Mouse (Mus musculus) lung, postnatal 25 days (tissue): ENCODE measurements around the gene Fbxo17.
"Not testable (repeated sequence)": the region's sequence is repeated elsewhere in the genome, so short reads cannot be mapped to it uniquely, and the experiment has no call there.

Experiments used
- DNase-seq: peaks from one replicate; pipeline ENCODE4 v3.0.0; 2022; ENCODE audit warnings: low spot score

Fbxo17 gene

DNA sequence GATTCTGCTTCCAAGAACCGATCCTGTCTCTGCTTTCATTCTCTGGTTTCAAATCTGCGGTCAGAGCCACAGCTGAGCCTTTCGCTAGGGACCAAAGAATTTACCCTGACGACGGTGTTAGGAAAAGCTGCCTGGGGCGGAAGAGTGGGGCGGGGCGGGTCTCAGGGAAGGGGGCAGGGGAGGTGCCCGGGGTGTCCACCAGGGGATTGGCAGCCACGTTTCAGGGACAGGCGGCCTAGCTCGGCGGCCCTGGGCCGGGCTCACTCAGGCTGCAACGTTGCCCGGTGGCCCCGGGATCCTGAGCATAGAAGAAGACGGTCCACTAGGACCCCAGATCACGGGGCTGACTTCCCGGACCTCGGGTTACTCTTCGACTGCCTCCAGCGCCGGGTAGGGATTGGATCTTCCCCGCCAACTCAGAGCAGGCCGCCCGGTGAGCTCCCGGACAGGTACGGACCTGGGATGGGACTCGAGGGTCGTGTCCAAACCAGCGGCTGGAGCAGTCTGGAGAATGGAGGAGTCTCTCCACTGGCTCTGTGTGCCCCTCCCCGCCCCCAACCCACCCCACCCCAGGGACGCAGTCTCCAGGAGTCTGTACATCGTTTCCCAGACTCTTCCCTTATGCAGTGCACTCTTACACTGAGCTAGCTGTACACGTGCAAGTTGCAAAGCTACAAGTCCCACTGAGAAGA, at the start of gene Fbxo17:
TSS of gene Fbxo17 (plus strand) at position 215 of the 692 bp plus-strand sequence.
- peak; percentile 58 for DNase-seq

GRCm38 (mm10) chr7:28671172-28671571, 45.4 kb upstream of the Fbxo17 start:
- DNase-seq = peak; percentile 20

DNA sequence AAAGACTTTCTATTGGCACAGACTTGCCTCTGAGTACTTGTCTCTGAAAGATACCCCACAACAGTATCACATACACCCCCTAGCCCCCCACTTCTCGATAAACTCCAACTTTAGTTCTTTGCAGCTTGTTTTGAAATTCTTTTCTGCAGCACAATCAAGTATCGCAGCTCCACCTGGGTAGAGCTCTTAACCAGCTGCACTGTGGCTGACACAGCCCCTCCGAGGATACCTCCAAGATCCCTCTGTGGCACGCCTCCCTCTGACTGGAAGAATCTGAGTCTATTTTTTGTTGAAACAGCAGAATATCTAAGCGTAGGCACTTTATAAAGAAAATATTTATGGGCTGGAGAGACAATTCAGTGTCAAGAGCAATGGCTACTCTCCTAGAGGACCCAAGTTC, 44.3 kb upstream of the Fbxo17 start:
- DNase-seq = no peak

- not testable (repeated sequence) for DNase-seq
These were observed 43.8 kb upstream of the Fbxo17 start for GRCm38 (mm10) chr7:28672786-28673185.

GRCm38 (mm10) chr7:28674994-28675393, 41.6 kb upstream of the Fbxo17 start:
- no peak for DNase-seq

DNA sequence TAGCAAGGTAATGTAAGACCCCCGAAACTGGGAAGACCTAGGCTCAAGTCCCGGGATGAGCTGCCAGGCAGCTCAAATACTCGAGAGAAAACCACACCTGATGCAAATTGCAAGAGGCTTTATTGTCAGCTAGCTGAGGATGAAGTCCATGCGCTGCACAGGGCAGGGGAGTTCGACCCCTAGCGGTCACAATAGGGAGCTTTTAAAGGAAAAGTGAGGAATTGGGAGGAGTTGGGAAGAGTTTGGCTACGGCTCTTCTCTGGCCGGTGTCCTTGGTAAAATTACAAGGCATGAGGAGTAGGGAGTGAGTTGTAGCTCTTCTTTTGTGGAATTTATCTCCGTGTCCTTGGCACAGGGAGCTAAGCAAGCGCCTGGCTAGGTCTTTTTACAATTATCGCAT, 40.9 kb upstream of the Fbxo17 start:
- DNase-seq = peak; percentile 33

DNA sequence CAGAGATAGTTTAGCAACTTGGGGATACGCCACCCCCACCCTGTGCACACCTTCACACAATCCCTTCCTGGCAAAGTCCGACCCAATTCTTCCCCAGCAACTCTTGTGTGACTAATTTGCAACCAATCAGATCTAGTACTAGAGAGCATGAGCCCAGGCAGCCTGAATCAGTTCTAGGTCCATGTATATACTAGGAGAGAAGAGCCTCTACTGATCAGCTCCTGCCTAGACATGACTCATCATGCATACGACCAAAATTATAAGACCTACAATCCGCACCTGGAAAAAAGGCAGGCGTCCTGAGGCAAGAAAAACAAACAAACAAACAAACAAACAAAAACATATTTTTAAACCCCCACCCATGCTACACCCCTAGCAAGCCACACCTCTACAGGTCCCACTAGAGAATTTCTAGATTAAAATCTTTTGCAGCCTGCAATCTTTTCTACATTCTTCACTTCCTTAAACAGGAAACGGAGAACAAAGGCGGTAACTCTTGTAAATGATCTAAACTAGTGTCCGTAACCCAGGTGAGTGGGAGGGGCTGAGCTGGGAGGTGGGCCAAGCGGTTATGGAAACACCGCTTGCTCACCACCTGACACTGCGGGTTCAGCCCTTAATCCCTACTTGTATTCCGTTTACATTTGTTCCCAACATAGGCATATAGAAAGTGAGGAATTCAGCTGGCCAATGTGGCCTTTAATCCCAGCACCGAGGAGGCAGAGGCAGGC, 39.6 kb upstream of the Fbxo17 start:
- peak; percentile 6 for DNase-seq

DNA sequence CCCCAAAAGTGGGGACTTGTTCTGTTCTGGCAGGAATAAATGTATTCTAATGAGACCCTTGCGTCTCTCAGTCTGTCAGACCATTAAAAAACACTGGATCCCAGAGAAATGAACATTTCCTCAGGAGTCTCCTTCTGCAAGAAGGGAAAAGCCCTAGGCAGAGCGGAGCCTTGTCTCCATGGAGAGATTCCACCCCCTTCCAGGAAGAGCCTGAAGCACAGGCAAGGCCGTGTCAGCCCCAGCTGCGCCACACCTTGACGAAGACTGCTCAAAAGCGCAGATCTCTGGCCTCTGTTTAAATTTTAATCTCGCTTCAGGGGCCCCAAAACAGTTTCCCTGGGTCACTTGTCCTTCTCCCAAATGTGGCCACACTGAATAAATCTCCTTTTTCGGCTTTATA, 39.0 kb upstream of the Fbxo17 start:
- DNase-seq = no peak

DNA sequence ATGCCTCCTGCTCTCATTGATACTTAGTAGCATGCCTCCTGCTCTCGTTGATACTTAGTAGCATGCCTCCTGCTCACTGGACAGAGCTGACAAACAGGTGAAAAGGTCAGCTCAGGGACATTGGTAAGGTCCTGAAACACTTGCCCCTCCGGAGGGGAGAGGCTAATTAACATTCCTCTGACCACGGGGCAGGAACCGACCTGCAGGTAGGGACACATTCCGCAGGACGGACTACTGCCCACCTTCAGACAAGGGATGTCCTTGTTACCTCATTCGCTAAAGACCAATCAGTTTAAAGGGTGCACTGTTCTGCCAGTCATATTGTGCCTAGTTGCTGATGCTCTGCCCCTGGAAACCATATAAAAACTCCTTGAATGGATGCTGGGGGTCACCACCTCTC, 25.5 kb upstream of the Fbxo17 start:
- DNase-seq = no peak

DNA sequence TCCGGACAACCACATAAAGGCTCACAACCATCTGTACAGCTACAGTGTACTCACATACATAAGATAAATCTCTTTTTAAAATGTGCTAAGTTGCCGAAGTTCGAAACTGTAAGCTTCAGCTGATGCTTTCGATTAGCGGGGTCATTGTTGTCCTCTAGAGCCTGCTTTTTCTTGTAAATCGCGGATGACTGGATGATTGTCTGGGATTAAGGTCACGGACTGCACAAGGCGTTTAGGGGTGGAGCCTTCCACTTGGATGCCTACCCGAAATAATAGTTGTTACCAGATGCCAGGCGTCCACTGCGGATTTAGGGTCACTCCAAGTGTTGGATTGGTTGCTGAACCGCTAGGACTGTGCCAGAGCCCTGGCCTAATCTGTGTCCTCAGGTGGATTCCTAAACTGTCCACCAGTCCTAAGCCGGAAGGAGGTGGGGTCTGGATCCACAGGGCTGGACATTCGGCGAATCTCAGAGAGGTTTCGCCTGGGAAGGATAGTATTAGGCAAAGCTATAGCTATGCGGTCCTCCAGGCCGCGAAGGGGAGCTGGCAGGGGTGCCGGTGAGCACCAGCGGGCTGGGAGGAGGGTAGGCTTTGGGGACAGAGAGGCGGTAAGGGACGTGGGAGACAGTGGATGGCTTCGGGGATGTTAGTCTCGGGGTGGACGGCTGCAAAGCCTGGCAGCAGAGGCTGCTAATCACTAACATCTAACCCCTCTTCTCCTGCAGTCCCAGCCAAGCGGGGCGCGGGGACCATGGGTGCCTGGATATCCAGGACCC, 23.9 kb upstream of the Fbxo17 start, which contains the start of gene Fbxo27:
TSS of gene Fbxo27 (plus strand) at position 305 of the 776 bp plus-strand sequence.
- no peak for DNase-seq

DNA sequence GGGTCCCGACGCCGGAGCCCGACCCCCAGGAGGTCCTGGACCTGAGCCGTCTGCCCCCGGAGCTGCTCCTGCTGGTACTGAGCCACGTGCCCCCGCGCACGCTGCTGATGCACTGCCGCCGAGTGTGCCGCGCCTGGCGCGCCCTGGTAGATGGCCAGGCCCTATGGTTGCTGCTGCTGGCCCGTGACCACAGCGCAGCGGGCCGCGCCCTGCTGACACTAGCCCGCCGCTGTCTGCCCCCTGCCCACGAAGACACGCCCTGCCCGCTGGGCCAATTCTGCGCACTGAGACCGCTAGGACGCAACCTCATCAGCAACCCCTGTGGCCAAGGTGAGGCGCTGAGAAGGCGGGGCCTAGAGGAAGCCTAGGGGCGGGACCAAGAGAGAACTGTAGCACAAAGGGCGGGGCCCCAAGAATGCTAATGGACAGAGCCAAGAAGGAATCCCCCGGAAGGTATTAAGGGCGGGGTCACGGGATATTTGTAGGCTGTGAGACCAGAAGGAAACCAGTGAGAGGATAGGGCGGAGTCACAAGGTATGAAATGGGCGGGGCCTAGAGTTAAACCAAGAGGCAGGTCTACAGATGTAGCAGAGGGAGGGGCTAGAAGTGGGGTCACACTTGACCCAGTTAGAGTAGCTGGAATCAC, 23.2 kb upstream of the Fbxo17 start:
- DNase-seq = peak; percentile 88

- DNase-seq = no peak
These were observed 22.2 kb upstream of the Fbxo17 start for GRCm38 (mm10) chr7:28694423-28694822.

- DNase-seq = no peak
These were observed 21.6 kb upstream of the Fbxo17 start for GRCm38 (mm10) chr7:28694966-28695511.

- DNase-seq = no peak
These were observed 19.3 kb upstream of the Fbxo17 start for GRCm38 (mm10) chr7:28697277-28697676.

DNA sequence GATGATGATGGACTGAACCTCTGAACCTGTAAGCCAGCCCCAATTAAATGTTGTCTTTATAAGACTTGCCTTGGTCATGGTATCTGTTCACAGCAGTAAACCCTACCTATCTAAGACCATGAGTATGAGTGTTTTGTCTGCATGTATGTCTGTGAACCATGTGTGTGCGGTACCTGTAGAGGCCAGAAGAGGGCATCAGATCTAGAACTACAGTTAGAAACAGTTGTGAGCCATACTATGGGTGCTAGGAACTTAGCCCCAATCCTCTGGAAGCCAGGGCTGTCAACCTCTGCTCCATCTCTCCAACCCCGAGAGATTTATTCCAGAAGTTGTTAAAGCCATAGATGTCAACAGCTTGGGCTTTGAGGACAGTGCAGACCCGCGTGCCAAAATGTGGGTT, 16.3 kb upstream of the Fbxo17 start:
- DNase-seq = no peak

GRCm38 (mm10) chr7:28701306-28701705, 15.3 kb upstream of the Fbxo17 start:
- DNase-seq = not testable (repeated sequence)

DNA sequence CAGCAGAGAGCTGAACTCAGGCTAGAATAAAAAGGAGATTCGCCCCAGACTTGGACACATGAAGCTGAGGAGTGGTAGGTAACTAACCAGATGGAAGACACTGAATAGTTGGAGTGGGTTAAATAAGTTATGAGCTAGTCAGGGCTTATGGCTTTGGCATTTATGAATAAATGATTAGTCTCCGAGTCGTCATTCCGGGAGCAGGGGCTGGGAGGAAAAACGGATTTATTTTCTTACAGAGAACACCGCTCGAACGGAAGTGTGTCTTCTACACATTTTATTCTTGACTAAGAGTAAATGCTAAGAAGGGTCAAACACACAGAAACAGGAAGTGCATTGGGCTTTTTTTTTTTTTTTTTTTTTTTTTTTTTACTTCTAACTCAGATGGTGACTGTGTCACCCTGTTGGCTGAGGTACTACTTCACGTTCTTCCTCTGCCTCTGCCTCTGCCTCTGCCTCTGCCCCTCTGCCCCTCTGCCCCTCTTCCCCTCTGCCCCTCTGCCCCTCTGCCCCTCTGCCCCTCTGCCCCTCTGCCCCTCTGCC, 13.9 kb upstream of the Fbxo17 start:
- no peak for DNase-seq

GRCm38 (mm10) chr7:28709454-28709853, 7.2 kb upstream of the Fbxo17 start:
- DNase-seq = no peak

DNA sequence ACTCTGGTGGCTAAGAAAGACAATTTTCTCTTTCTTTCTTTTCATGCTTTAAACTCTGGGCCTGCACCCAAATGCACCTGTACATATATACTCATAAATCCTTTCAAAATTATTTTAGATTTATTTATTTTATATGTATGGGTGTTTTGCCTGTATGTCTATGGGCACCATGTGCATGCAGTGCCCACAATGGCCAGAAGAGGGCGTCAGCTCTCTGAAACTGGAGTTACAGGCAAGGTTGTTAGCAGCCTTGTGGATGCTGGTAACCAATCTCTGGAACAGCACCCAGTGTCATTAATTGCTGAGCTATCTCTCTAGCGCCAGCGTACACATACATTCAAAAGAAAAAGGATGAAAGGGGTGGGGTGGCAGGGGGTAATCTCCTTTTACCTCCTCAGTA, 5.6 kb upstream of the Fbxo17 start:
- no peak for DNase-seq

DNA sequence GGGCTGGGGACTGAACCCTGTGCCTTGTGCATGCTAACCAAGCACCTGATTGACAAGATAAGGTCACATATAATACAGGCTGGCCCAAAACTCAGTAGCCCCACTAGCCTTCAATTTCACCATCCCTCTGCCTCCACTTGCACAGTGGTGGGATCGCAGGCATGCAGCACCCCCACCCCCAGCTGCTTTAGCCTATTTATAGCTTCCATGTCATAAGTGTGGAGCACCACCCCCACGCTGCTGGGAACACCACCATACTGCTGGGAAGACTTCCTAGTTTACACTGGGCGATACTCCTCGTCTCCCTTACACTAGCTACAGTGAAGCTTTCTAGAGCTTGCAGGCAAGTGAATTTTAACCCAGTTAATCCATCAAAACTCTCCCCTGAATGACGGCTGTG, 1.9 kb upstream of the Fbxo17 start:
- DNase-seq = no peak

DNA sequence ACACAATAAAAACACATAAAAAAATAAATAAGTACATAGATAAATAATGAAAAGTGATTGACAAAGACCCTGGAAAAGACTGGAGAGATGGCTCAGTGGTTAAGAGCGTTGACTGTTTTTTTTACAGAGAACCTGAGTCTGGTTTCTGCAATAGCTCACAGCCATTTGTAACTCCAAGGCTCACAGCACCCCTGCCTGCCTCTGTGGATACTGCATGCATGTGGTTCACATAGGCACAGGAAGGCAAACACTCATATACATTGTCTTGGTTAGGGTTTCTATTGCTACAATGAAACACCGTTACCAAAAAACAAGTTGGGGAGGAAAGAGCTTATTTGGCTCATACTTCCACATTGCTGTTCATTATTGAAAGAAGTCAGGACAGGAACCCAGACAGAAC, 1.0 kb upstream of the Fbxo17 start:
- no peak for DNase-seq

DNA sequence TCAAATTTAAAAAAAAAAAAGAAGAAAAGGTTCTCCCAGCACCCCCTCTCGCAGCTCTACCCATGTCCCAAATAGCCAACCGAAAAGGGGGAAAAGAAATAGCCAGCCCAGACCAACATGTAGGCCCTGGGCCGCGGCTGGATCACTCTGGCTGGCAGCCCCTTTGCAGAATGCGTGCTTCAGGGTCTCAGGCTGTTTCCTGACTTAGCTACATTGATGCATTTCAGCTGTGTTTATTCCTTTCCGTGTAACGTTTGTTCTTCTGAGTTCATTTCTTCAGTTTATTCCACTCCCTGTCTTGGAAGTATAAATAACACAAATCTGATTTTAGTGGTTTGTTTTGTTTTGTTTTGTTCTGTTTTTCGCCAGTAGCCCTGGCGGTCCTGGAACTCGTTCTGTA, 1.1 kb downstream of the Fbxo17 start:
- DNase-seq = no peak
